Mouse (Mus musculus): ENCODE results near the gene Lrfn2. TPM values are rescaled to one million over a fixed set of nuclear protein-coding genes. Genes with fewer than 3 reads are reported as not detected.

Gene Lrfn2
- total and polyA plus RNA-seq, 3 experiments: not detected

DNA sequence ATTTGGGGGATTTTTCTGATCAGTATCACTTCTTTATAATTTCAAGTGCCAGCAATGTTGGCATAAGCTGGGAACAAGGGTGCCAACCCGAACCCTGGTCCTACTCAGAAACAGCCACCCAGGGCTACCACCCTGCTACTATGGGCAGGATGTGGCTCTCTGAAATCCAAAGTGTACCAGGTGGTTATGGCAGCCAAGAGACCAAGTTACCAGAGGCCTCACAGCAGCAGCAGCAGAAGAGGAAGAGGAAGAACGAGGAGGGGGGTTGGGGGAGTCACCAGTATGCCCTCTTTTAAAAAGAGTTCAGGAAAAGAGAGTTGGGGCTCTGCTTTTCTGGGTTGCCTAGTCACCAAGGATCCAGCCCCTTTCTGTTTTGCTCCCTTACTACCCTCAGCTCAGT is 147.5 kb downstream of the Lrfn2 start:
- H3K4me2 ChIP-seq (ENCODE audit: insufficient read depth, low read depth, poor library complexity, severe bottlenecking): no peak overlapping the region
- no peaks in the 10 kb centered on the region for H3K27me3 ChIP-seq (replicated peaks)
- no peak overlapping the region for H3K27ac ChIP-seq (ENCODE audit: insufficient read depth, low read depth)
- H3K9ac ChIP-seq (ENCODE audit: insufficient read depth, low read depth): no peak overlapping the region
- dilution Hi-C loops (cut with MboI; ENCODE audit: extremely low pct_ligation_motif_present, extremely low pct_unique_long_range_greater_than_20kb, low sequenced_read_pairs) (no loop called here), in situ Hi-C loops (cut with MboI; ENCODE audit: low pct_ligation_motif_present, low pct_unique_long_range_greater_than_20kb, low sequenced_read_pairs) (no loop called here)
- H3K4me1 ChIP-seq (ENCODE audit: control insufficient read depth in 1 of 2, insufficient read depth in 2 of 2): no peaks in the 10 kb centered on the region
- TF ChIP-seq TBP (conservative IDR thresholded peaks at IDR 0.05; ENCODE audit: low read depth, low read length) (no peak), CHD1 (IDR thresholded peaks at IDR 0.05; ENCODE audit: low read depth, low read length) (no peak), BHLHE40 (IDR thresholded peaks at IDR 0.05; ENCODE audit: low read depth, low read length) (no peak), E2F4 (IDR thresholded peaks at IDR 0.05; ENCODE audit: insufficient replicate concordance, low read depth, low read length) (no peak), IRF4 (IDR thresholded peaks at IDR 0.05; ENCODE audit: low read depth, low read length) (no peak), USF1 (IDR thresholded peaks at IDR 0.05; ENCODE audit: low read depth, low read length) (no peak), MYC (IDR thresholded peaks at IDR 0.05; ENCODE audit: low read depth, low read length) (no peak), POLR2AphosphoS2 (IDR thresholded peaks at IDR 0.05; ENCODE audit: low read depth, low read length) (no peak), UBTF (IDR thresholded peaks at IDR 0.05; ENCODE audit: low read depth, low read length) (no peak), MEF2A (IDR thresholded peaks at IDR 0.05; ENCODE audit: borderline replicate concordance, low read depth, low read length) (no peak)
- no peak overlapping the region for H3K4me3 ChIP-seq (replicated peaks in 1 of 3; ENCODE audit: low read depth in 2 of 3, low read length in 2 of 3, poor library complexity in 1 of 3)
- H3K79me2 ChIP-seq (replicated peaks; ENCODE audit: control insufficient read depth, extremely low read depth, insufficient read depth, poor library complexity, severe bottlenecking): no peaks in the 10 kb centered on the region
- H3K9me3 ChIP-seq (replicated peaks; ENCODE audit: low read length): peaks cover 85% of the 10 kb centered on the region
- no peak for DNase-seq (ENCODE audit: extremely low read depth)
- no peaks in the 10 kb centered on the region for H3K36me3 ChIP-seq (replicated peaks in 1 of 2; ENCODE audit: control insufficient read depth in 1 of 2, insufficient read depth in 1 of 2, low read length in 1 of 2)

- DNase-seq (ENCODE audit: extremely low read depth): no peak
- H3K9me3 ChIP-seq (replicated peaks; ENCODE audit: low read length): peaks cover 91% of the 10 kb centered on the region
- no peak overlapping the region for H3K4me2 ChIP-seq (ENCODE audit: insufficient read depth, low read depth, poor library complexity, severe bottlenecking)
- H3K4me3 ChIP-seq (replicated peaks in 1 of 3; ENCODE audit: low read depth in 2 of 3, low read length in 2 of 3, poor library complexity in 1 of 3): no peak overlapping the region
- in situ Hi-C loops (cut with MboI; ENCODE audit: low pct_ligation_motif_present, low pct_unique_long_range_greater_than_20kb, low sequenced_read_pairs) (no loop called here), dilution Hi-C loops (cut with MboI; ENCODE audit: extremely low pct_ligation_motif_present, extremely low pct_unique_long_range_greater_than_20kb, low sequenced_read_pairs) (no loop called here)
- no peaks in the 10 kb centered on the region for H3K4me1 ChIP-seq (ENCODE audit: control insufficient read depth in 1 of 2, insufficient read depth in 2 of 2)
- TF ChIP-seq CTCF (conservative IDR thresholded peaks at IDR 0.05 in 1 of 2, IDR thresholded peaks at IDR 0.05 in 1 of 2; ENCODE audit: low read depth in 2 of 2, low read length in 2 of 2) (no peak), MAZ (IDR thresholded peaks at IDR 0.05; ENCODE audit: low read depth, low read length) (no peak), HCFC1 (IDR thresholded peaks at IDR 0.05; ENCODE audit: low read depth, low read length) (no peak), IRF4 (IDR thresholded peaks at IDR 0.05; ENCODE audit: low read depth, low read length) (no peak), MAX (IDR thresholded peaks at IDR 0.05; ENCODE audit: low read length) (no peak), RCOR1 (conservative IDR thresholded peaks at IDR 0.05; ENCODE audit: low read depth, low read length) (no peak), SMC3 (IDR thresholded peaks at IDR 0.05; ENCODE audit: low read depth, low read length) (no peak), MYC (IDR thresholded peaks at IDR 0.05; ENCODE audit: low read depth, low read length) (no peak), JUND (conservative IDR thresholded peaks at IDR 0.05; ENCODE audit: low read depth, low read length) (no peak), NRF1 (IDR thresholded peaks at IDR 0.05; ENCODE audit: low read depth, low read length) (no peak), POLR2A (IDR thresholded peaks at IDR 0.05; ENCODE audit: low read depth, low read length) (no peak), MXI1 (IDR thresholded peaks at IDR 0.05; ENCODE audit: low read depth, low read length) (no peak), ETS1 (conservative IDR thresholded peaks at IDR 0.05; ENCODE audit: low read depth, low read length) (no peak), USF2 (conservative IDR thresholded peaks at IDR 0.05; ENCODE audit: low read depth, low read length) (no peak)
- no peaks in the 10 kb centered on the region for H3K27me3 ChIP-seq (replicated peaks)
- no peaks in the 10 kb centered on the region for H3K36me3 ChIP-seq (replicated peaks in 1 of 2; ENCODE audit: control insufficient read depth in 1 of 2, insufficient read depth in 1 of 2, low read length in 1 of 2)
- H3K79me2 ChIP-seq (replicated peaks; ENCODE audit: control insufficient read depth, extremely low read depth, insufficient read depth, poor library complexity, severe bottlenecking): no peaks in the 10 kb centered on the region
- no peak overlapping the region for H3K9ac ChIP-seq (ENCODE audit: insufficient read depth, low read depth)
- no peak overlapping the region for H3K27ac ChIP-seq (ENCODE audit: insufficient read depth, low read depth)
Observed at GRCm38 (mm10) chr17:49083594-49084380, 151.6 kb downstream of the Lrfn2 start.
